Comparison of ENCODE assay signal across 9 mouse cellular contexts in genomic region chr5:111207924-111208659, GRCm38 (mm10).
A peak's percentile ranks its signal among the peaks of the same experiment; 100 is the strongest.
DNase-seq lines count a peak whose midpoint lies in the region; ATAC-seq and TF ChIP-seq lines count a peak whose summit lies in the region.
"Had no signal": no experiment of that assay in that cellular context is flagged by ENCODE, and none has a peak within 500 bp of the region (broad histone marks: within the 10 kb centered on the region; RNA-seq: fewer than 3 reads in every experiment).

No protein-coding gene starts in this region.

- H3ac ChIP-seq in C2C12 (ENCODE audit: control insufficient read depth, insufficient read length, low read depth): no peak overlapping the region

- H3K27me3 ChIP-seq in C2C12 (ENCODE audit: control insufficient read depth, insufficient read depth, insufficient read length): no peaks in the 10 kb centered on the region
- no peaks in the 10 kb centered on the region for H3K27me3 ChIP-seq in embryonic facial prominence, embryonic 10.5 days (replicated peaks; ENCODE audit: low read depth, poor library complexity, severe bottlenecking)
- H3K27me3 ChIP-seq in limb, embryonic 10.5 days (ENCODE audit: low read depth, poor library complexity, severe bottlenecking): peaks cover 2% of the 10 kb centered on the region; the same call in 1 of the 2 replicates
- no peaks in the 10 kb centered on the region for H3K27me3 ChIP-seq in midbrain, embryonic 15.5 days (replicated peaks)

- no peak overlapping the region for H3K4me3 ChIP-seq in C2C12 (ENCODE audit: insufficient read depth, poor library complexity, severe bottlenecking)
- H3K4me3 ChIP-seq in embryonic facial prominence, embryonic 10.5 days: peak overlapping the region; percentile 27
- no peak overlapping the region; the same call in 1 of the 2 replicates for H3K4me3 ChIP-seq in limb, embryonic 10.5 days
- no peak overlapping the region for H3K4me3 ChIP-seq in midbrain, embryonic 15.5 days

- H3K79me2 ChIP-seq in C2C12 (ENCODE audit: control insufficient read depth, insufficient read depth): no peaks in the 10 kb centered on the region

- no peaks in the 10 kb centered on the region for H3K79me3 ChIP-seq in C2C12 (ENCODE audit: low read depth)

- no peak overlapping the region for H3K9ac ChIP-seq in midbrain, embryonic 15.5 days

- DNase-seq in adrenal gland, adult 2 months: peak; percentile 45
- DNase-seq in adrenal gland, postnatal 4 days (ENCODE audit: low spot score in 2 of 2): no peak
- DNase-seq in embryonic facial prominence, embryonic 10.5 days (ENCODE audit: low spot score): peak; percentile 73
- peak; percentile 57 to 69 for DNase-seq in heart, postnatal 14 days
- DNase-seq in limb, embryonic 10.5 days (ENCODE audit: low spot score): no peak

- H3K4me2 ChIP-seq in midbrain, embryonic 15.5 days: peak overlapping the region; percentile 3; the same call in 1 of the 2 replicates

- H3K36me3 ChIP-seq in C2C12 (ENCODE audit: control insufficient read depth, insufficient read depth): no peaks in the 10 kb centered on the region
- H3K36me3 ChIP-seq in embryonic facial prominence, embryonic 10.5 days (replicated peaks): no peaks in the 10 kb centered on the region
- no peaks in the 10 kb centered on the region for H3K36me3 ChIP-seq in limb, embryonic 10.5 days
- H3K36me3 ChIP-seq in midbrain, embryonic 15.5 days (replicated peaks): no peaks in the 10 kb centered on the region
- H3K36me3 ChIP-seq: G1E had no signal

- H3K4me1 ChIP-seq in embryonic facial prominence, embryonic 10.5 days: peaks cover 45% of the 10 kb centered on the region
- H3K4me1 ChIP-seq in limb, embryonic 10.5 days: peaks cover 39% of the 10 kb centered on the region
- H3K4me1 ChIP-seq in midbrain, embryonic 15.5 days: peaks cover 42% of the 10 kb centered on the region

- ATAC-seq in midbrain, embryonic 15.5 days (replicated peaks): peak; percentile 46; the same call in 1 of the 2 replicates
- no peak for ATAC-seq in activated CD4-positive, CD25-positive, alpha-beta regulatory T cell, adult 4 months

- WGBS in embryonic facial prominence, embryonic 10.5 days: 52% methylated on average over 8 of the region's 8 CpGs
- WGBS in limb, embryonic 10.5 days: 49% methylated on average over 8 of the region's 8 CpGs
- WGBS in midbrain, embryonic 15.5 days: 35% methylated on average over 8 of the region's 8 CpGs

- intact Hi-C loops in heart, postnatal 14 days (cut with DNase I): loop anchor here (2.0 to 5.0 kb wide), 4 partner anchors 49 to 371 kb away; partner anchors contain the start of genes Chek2 and Hscb

- H3K9me3 ChIP-seq in embryonic facial prominence, embryonic 10.5 days: no peaks in the 10 kb centered on the region
- no peaks in the 10 kb centered on the region for H3K9me3 ChIP-seq in limb, embryonic 10.5 days (replicated peaks)
- H3K9me3 ChIP-seq in midbrain, embryonic 15.5 days: no peaks in the 10 kb centered on the region
- H3K9me3 ChIP-seq: G1E had no signal

- H3K27ac ChIP-seq in embryonic facial prominence, embryonic 10.5 days (replicated peaks): peak overlapping the region; percentile 63
- peak overlapping the region; percentile 32; the same call in 1 of the 2 replicates for H3K27ac ChIP-seq in limb, embryonic 10.5 days
- H3K27ac ChIP-seq in midbrain, embryonic 15.5 days: peak overlapping the region; percentile 42

- TF ChIP-seq CTCF in C2C12 (IDR thresholded peaks at IDR 0.05; ENCODE audit: control insufficient read depth, insufficient read depth, insufficient read length): peak; percentile 47

TF ChIP-seq in C2C12, 6 proteins besides CTCF, POLR2A, EP300 and RAD21:
- TF ChIP-seq CEBPB (IDR thresholded peaks at IDR 0.05; ENCODE audit: low read depth) (no peak), FOSL1 (IDR thresholded peaks at IDR 0.05; ENCODE audit: insufficient read depth, low read length, poor library complexity, severe bottlenecking) (no peak), USF1 (IDR thresholded peaks at IDR 0.05; ENCODE audit: low read depth) (no peak), MYOD1 (IDR thresholded peaks at IDR 0.05; ENCODE audit: control insufficient read depth, insufficient read length, low read depth) (no peak), MAX (IDR thresholded peaks at IDR 0.05) (no peak), MYOG (IDR thresholded peaks at IDR 0.05; ENCODE audit: control insufficient read depth, extremely low read depth, insufficient read length) (no peak)
TF ChIP-seq in C2C12: peak in this region for 0.

Comparison
In these comparisons a context has a peak if more than half of its experiments do, and no peak if none do; other contexts are left out.
1. DNase-seq: peak in adrenal gland, adult 2 months (single experiment), embryonic facial prominence, embryonic 10.5 days (single experiment) and heart, postnatal 14 days (2 of 2); none in adrenal gland, postnatal 4 days (0 of 2) and limb, embryonic 10.5 days (single experiment).
2. Peak in every context shown above with its lines, with median percentiles within 50 percentile points of each other: H3K27ac ChIP-seq.